Comparison of ENCODE assay signal across 25 mouse cellular contexts in genomic region chr2:158600517-158600916, GRCm38 (mm10). TPM values are rescaled to one million over a fixed set of nuclear protein-coding genes. Genes with fewer than 3 reads are reported as not detected.
DNase-seq lines count a peak whose midpoint lies in the region; ATAC-seq and TF ChIP-seq lines count a peak whose summit lies in the region.
"Had no signal": no experiment of that assay in that cellular context is flagged by ENCODE, and none has a peak within 500 bp of the region (broad histone marks: within the 10 kb centered on the region; RNA-seq: fewer than 3 reads in every experiment).

No protein-coding gene starts in this region.

- no peak for DNase-seq in hindbrain, postnatal 0 days (ENCODE audit: low spot score)
- no peak for DNase-seq in neural tube, embryonic 10.5 days (ENCODE audit: extremely low spot score, low spot score)
- no peak for DNase-seq in forebrain, postnatal 0 days
- DNase-seq in lung, postnatal 14 days: no peak
- DNase-seq: adrenal gland, postnatal 14 days; cerebellum, adult 18-20 months; cerebellum, adult 9-11 months; cerebellum, postnatal 36 days; gastrocnemius, postnatal 36 days; heart, adult 11 months; heart, postnatal 36 days had no signal

- peaks cover 23% of the 10 kb centered on the region for H3K4me1 ChIP-seq in hindbrain, embryonic 12.5 days
- H3K4me1 ChIP-seq in hindbrain, postnatal 0 days (ENCODE audit: insufficient read depth, low read length): peaks cover 2% of the 10 kb centered on the region; the same call in 1 of the 2 replicates
- H3K4me1 ChIP-seq in neural tube, embryonic 13.5 days (replicated peaks): peaks cover 58% of the 10 kb centered on the region
- peaks cover 66% of the 10 kb centered on the region for H3K4me1 ChIP-seq in forebrain, embryonic 13.5 days
- peaks cover 4% of the 10 kb centered on the region; the same call in 1 of the 2 replicates for H3K4me1 ChIP-seq in forebrain, postnatal 0 days (ENCODE audit: insufficient read depth)
- H3K4me1 ChIP-seq: embryonic facial prominence, embryonic 15.5 days; heart, embryonic 13.5 days had no signal

- H3K4me3 ChIP-seq in hindbrain, embryonic 12.5 days: no peak overlapping the region
- no peak overlapping the region for H3K4me3 ChIP-seq in hindbrain, postnatal 0 days (ENCODE audit: low read length)
- H3K4me3 ChIP-seq in neural tube, embryonic 13.5 days: no peak overlapping the region
- no peak overlapping the region for H3K4me3 ChIP-seq in forebrain, embryonic 13.5 days
- H3K4me3 ChIP-seq in forebrain, postnatal 0 days (ENCODE audit: low read depth, low read length): no peak overlapping the region
- H3K4me3 ChIP-seq: embryonic facial prominence, embryonic 15.5 days; erythroblast, embryonic 14.5 days; heart, embryonic 13.5 days had no signal

- no peaks in the 10 kb centered on the region for H3K36me3 ChIP-seq in hindbrain, embryonic 12.5 days
- no peaks in the 10 kb centered on the region for H3K36me3 ChIP-seq in hindbrain, postnatal 0 days (ENCODE audit: insufficient read depth, low read length)
- no peaks in the 10 kb centered on the region for H3K36me3 ChIP-seq in neural tube, embryonic 13.5 days
- no peaks in the 10 kb centered on the region for H3K36me3 ChIP-seq in forebrain, embryonic 13.5 days (ENCODE audit: poor library complexity, severe bottlenecking)
- no peaks in the 10 kb centered on the region for H3K36me3 ChIP-seq in forebrain, postnatal 0 days (ENCODE audit: insufficient read depth)
- H3K36me3 ChIP-seq: embryonic facial prominence, embryonic 15.5 days; heart, embryonic 13.5 days had no signal

- no peak overlapping the region for H3K4me2 ChIP-seq in hindbrain, embryonic 12.5 days (replicated peaks)
- H3K4me2 ChIP-seq in hindbrain, postnatal 0 days (ENCODE audit: low read depth, low read length): no peak overlapping the region
- no peak overlapping the region for H3K4me2 ChIP-seq in neural tube, embryonic 13.5 days
- no peak overlapping the region for H3K4me2 ChIP-seq in forebrain, embryonic 13.5 days
- no peak overlapping the region for H3K4me2 ChIP-seq in forebrain, postnatal 0 days (ENCODE audit: low read depth)
- H3K4me2 ChIP-seq: embryonic facial prominence, embryonic 15.5 days; heart, embryonic 13.5 days; hindbrain, embryonic 14.5 days had no signal

- H3K9ac ChIP-seq in hindbrain, embryonic 12.5 days: no peak overlapping the region
- no peak overlapping the region for H3K9ac ChIP-seq in hindbrain, postnatal 0 days (replicated peaks; ENCODE audit: low read length)
- no peak overlapping the region for H3K9ac ChIP-seq in neural tube, embryonic 13.5 days
- H3K9ac ChIP-seq in forebrain, embryonic 13.5 days: no peak overlapping the region
- H3K9ac ChIP-seq in forebrain, postnatal 0 days: no peak overlapping the region
- H3K9ac ChIP-seq: embryonic facial prominence, embryonic 15.5 days; heart, embryonic 13.5 days; hindbrain, embryonic 14.5 days had no signal

- H3K27ac ChIP-seq in hindbrain, embryonic 12.5 days: peak overlapping the region; percentile 36
- H3K27ac ChIP-seq in hindbrain, postnatal 0 days: no peak overlapping the region
- 0 out of 2 replicates have a peak overlapping the region, but pooled peaks have one; percentile 6 for H3K27ac ChIP-seq in neural tube, embryonic 13.5 days (replicated peaks)
- H3K27ac ChIP-seq in forebrain, embryonic 13.5 days: peak overlapping the region; percentile 79
- H3K27ac ChIP-seq in forebrain, postnatal 0 days (ENCODE audit: low read depth, low read length): peak overlapping the region; percentile 45; the same call in 1 of the 2 replicates
- H3K27ac ChIP-seq: embryonic facial prominence, embryonic 15.5 days; heart, embryonic 13.5 days; hindbrain, embryonic 14.5 days had no signal

- 0 out of 2 replicates have a peak, but pooled peaks have one; percentile 4 for ATAC-seq in hindbrain, embryonic 12.5 days (ENCODE audit: low FRiP score)
- ATAC-seq in hindbrain, postnatal 0 days: no peak
- no peak for ATAC-seq in neural tube, embryonic 13.5 days (ENCODE audit: low read depth)
- ATAC-seq in forebrain, embryonic 13.5 days: peak; percentile 80
- ATAC-seq in forebrain, postnatal 0 days: peak; percentile 72
- ATAC-seq: activated CD4-positive, CD25-positive, alpha-beta regulatory T cell, adult 4 months; intestine, embryonic 16.5 days; Patski had no signal

- H3K9me3 ChIP-seq in hindbrain, embryonic 12.5 days (replicated peaks): no peaks in the 10 kb centered on the region
- no peaks in the 10 kb centered on the region for H3K9me3 ChIP-seq in hindbrain, postnatal 0 days (ENCODE audit: low read length)
- no peaks in the 10 kb centered on the region for H3K9me3 ChIP-seq in neural tube, embryonic 13.5 days
- no peaks in the 10 kb centered on the region for H3K9me3 ChIP-seq in forebrain, embryonic 13.5 days (replicated peaks)
- H3K9me3 ChIP-seq in forebrain, postnatal 0 days (ENCODE audit: low read length): no peaks in the 10 kb centered on the region
- H3K9me3 ChIP-seq: embryonic facial prominence, embryonic 15.5 days; heart, embryonic 13.5 days had no signal

- TF ChIP-seq CTCF in hindbrain, postnatal 0 days (IDR thresholded peaks at IDR 0.05; ENCODE audit: low read depth): no peak
- no peak for TF ChIP-seq CTCF in forebrain, postnatal 0 days (IDR thresholded peaks at IDR 0.05; ENCODE audit: low read depth)

- H3K27me3 ChIP-seq in hindbrain, embryonic 12.5 days: peaks cover 32% of the 10 kb centered on the region
- H3K27me3 ChIP-seq in hindbrain, postnatal 0 days (ENCODE audit: insufficient read depth, low read length): no peaks in the 10 kb centered on the region; the same call in 1 of the 2 replicates
- H3K27me3 ChIP-seq in neural tube, embryonic 13.5 days: peaks cover 91% of the 10 kb centered on the region
- peaks cover 42% of the 10 kb centered on the region for H3K27me3 ChIP-seq in forebrain, embryonic 13.5 days
- H3K27me3 ChIP-seq in forebrain, postnatal 0 days (ENCODE audit: insufficient read depth, low read length): no peaks in the 10 kb centered on the region

- WGBS in hindbrain, embryonic 12.5 days: 22% methylated on average over 3 of the region's 3 CpGs
- 31% methylated on average over 3 of the region's 3 CpGs for WGBS in hindbrain, postnatal 0 days
- WGBS in neural tube, embryonic 13.5 days: 25% methylated on average over 3 of the region's 3 CpGs
- WGBS in forebrain, embryonic 13.5 days: 16% methylated on average over 3 of the region's 3 CpGs
- 21% methylated on average over 3 of the region's 3 CpGs for WGBS in forebrain, postnatal 0 days

RNA-seq across cellular contexts. Expression of gene Slc32a1, which starts 10.1 kb away (rescaled TPM):
- polyA plus RNA-seq in hindbrain, embryonic 12.5 days (2016; fragmentation: Nextera tagmentation; extraction: Ambion mirVana): 3.5 and 4.3 TPM in 2 replicates
- 70.4 and 79.8 TPM in 2 replicates for total RNA-seq in hindbrain, postnatal 0 days (2014; rRNA removed)
- 16.5 and 16.7 TPM in 2 replicates for polyA plus RNA-seq in hindbrain, postnatal 0 days (2015; fragmentation: Nextera tagmentation; extraction: Ambion mirVana)
- polyA plus RNA-seq in neural tube, embryonic 13.5 days (2015; fragmentation: Nextera tagmentation; extraction: Ambion mirVana): 6.2 and 7.4 TPM in 2 replicates
- polyA plus RNA-seq in forebrain, embryonic 13.5 days (2015; fragmentation: Nextera tagmentation; extraction: Ambion mirVana): 4.8 and 5.6 TPM in 2 replicates
- total RNA-seq in forebrain, postnatal 0 days (2014; rRNA removed): 23.5 and 37.4 TPM in 2 replicates
- 7.4 and 10.8 TPM in 2 replicates for polyA plus RNA-seq in forebrain, postnatal 0 days (2015; fragmentation: Nextera tagmentation; extraction: Ambion mirVana)
- total RNA-seq: adrenal gland, adult 18-20 months; adrenal gland, postnatal 14 days; CH12.LX; gastrocnemius, adult 8-10 months; gastrocnemius, postnatal 36 days; heart, postnatal 36 days had no signal
- polyA plus RNA-seq: activated CD4-positive, CD25-positive, alpha-beta regulatory T cell, adult 4 months; erythroblast, embryonic 14.5 days; heart, embryonic 13.5 days; heart, postnatal 0 days; intestine, embryonic 16.5 days; Patski had no signal

RNA-seq across cellular contexts. Expression of gene Actr5, which starts 24.2 kb away (rescaled TPM):
- polyA plus RNA-seq in hindbrain, embryonic 12.5 days (2016; fragmentation: Nextera tagmentation; extraction: Ambion mirVana): 21.1 and 23.7 TPM in 2 replicates
- 18.0 and 25.4 TPM in 2 replicates for total RNA-seq in hindbrain, postnatal 0 days (2014; rRNA removed)
- 8.0 and 8.6 TPM in 2 replicates for polyA plus RNA-seq in hindbrain, postnatal 0 days (2015; fragmentation: Nextera tagmentation; extraction: Ambion mirVana)
- 10.5 and 11.1 TPM in 2 replicates for polyA plus RNA-seq in neural tube, embryonic 13.5 days (2015; fragmentation: Nextera tagmentation; extraction: Ambion mirVana)
- polyA plus RNA-seq in forebrain, embryonic 13.5 days (2015; fragmentation: Nextera tagmentation; extraction: Ambion mirVana): 11.5 and 14.1 TPM in 2 replicates
- 16.5 and 30.8 TPM in 2 replicates for total RNA-seq in forebrain, postnatal 0 days (2014; rRNA removed)
- 8.0 and 8.2 TPM in 2 replicates for polyA plus RNA-seq in forebrain, postnatal 0 days (2015; fragmentation: Nextera tagmentation; extraction: Ambion mirVana)

Comparison
In these comparisons a context has a peak if more than half of its experiments do, and no peak if none do; other contexts are left out.
1. ATAC-seq: peak in hindbrain, embryonic 12.5 days (single experiment), forebrain, embryonic 13.5 days (single experiment) and forebrain, postnatal 0 days (single experiment); none in hindbrain, postnatal 0 days (single experiment) and neural tube, embryonic 13.5 days (single experiment).